Mouse (Mus musculus): Measurements from ENCODE around the gene Serpinb6e. TPM values are rescaled to one million over a fixed set of nuclear protein-coding genes. Genes with fewer than 3 reads are reported as not detected.

Serpinb6e gene
- 0.09 and 0.25 TPM in 2 replicates for polyA plus RNA-seq (2012; rRNA removed)

DNA sequence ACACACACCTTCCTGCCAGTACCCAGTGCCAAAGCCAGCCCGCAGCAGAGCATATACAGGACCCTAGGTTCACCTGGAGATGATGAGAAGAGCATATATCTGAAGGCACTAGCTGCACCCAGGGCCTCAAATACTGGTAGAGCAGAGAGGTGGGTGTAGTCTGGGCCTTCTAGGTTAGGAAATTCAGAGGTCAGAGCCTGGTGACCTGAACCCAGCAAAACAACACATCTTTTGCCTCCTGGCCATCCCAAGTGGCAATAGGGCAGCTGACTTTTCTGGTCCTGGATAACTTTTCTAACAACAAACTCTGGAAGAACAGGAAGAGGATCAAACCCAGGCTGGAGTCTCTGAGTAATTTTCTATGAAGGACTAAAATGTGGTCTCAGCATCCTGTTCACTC lies at the start of gene Serpinb6e:
Serpinb6e (minus strand) TSS at position 101 of the 400 bp plus-strand sequence.
- no peak for DNase-seq (ENCODE audit: low read depth)
- no peak for TF ChIP-seq CTCF (IDR thresholded peaks at IDR 0.05; ENCODE audit: borderline replicate concordance, extremely low read depth, insufficient read depth, insufficient read length)
- no peak for TF ChIP-seq POLR2A (IDR thresholded peaks at IDR 0.05; ENCODE audit: borderline replicate concordance, extremely low read depth, insufficient read depth, insufficient read length, poor library complexity, severe bottlenecking)

GRCm38 (mm10) chr13:33830751-33831150 lies 12.5 kb downstream of the Serpinb6e start:
- no peak for DNase-seq (ENCODE audit: low read depth)
- TF ChIP-seq POLR2A (IDR thresholded peaks at IDR 0.05; ENCODE audit: borderline replicate concordance, extremely low read depth, insufficient read depth, insufficient read length, poor library complexity, severe bottlenecking) (no peak), CTCF (IDR thresholded peaks at IDR 0.05; ENCODE audit: borderline replicate concordance, extremely low read depth, insufficient read depth, insufficient read length) (no peak)

- no peak for DNase-seq (ENCODE audit: low read depth)
- TF ChIP-seq POLR2A (IDR thresholded peaks at IDR 0.05; ENCODE audit: borderline replicate concordance, extremely low read depth, insufficient read depth, insufficient read length, poor library complexity, severe bottlenecking) (no peak), CTCF (IDR thresholded peaks at IDR 0.05; ENCODE audit: borderline replicate concordance, extremely low read depth, insufficient read depth, insufficient read length) (no peak)
Observed at GRCm38 (mm10) chr13:33823421-33823820, 19.8 kb downstream of the Serpinb6e start.

- TF ChIP-seq CTCF (IDR thresholded peaks at IDR 0.05; ENCODE audit: borderline replicate concordance, extremely low read depth, insufficient read depth, insufficient read length): no peak
- TF ChIP-seq POLR2A (IDR thresholded peaks at IDR 0.05; ENCODE audit: borderline replicate concordance, extremely low read depth, insufficient read depth, insufficient read length, poor library complexity, severe bottlenecking): no peak
- peak; percentile 0 for DNase-seq (ENCODE audit: low read depth)
Observed at GRCm38 (mm10) chr13:33821490-33822143, 21.6 kb downstream of the Serpinb6e start.

Other genes starting within 250 kb of the Serpinb6e start
- gene Serpinb6d, start 182.0 kb downstream of the Serpinb6e start, polyA plus RNA-seq (2012; rRNA removed): not detected in 2 replicates
- 0.20 and 0.36 TPM in 2 replicates for gene Serpinb6c, start 62.3 kb upstream of the Serpinb6e start, polyA plus RNA-seq (2012; rRNA removed)
- gene Nqo2, start 121.3 kb upstream of the Serpinb6e start, polyA plus RNA-seq (2012; rRNA removed): 3.6 and 4.6 TPM in 2 replicates
- gene Ripk1, start 159.0 kb upstream of the Serpinb6e start, polyA plus RNA-seq (2012; rRNA removed): 3.1 and 4.5 TPM in 2 replicates
- 25.5 and 28.8 TPM in 2 replicates for gene Serpinb6a, start 159.4 kb upstream of the Serpinb6e start, polyA plus RNA-seq (2012; rRNA removed)
- 27.7 and 31.5 TPM in 2 replicates for gene Bphl, start 194.2 kb upstream of the Serpinb6e start, polyA plus RNA-seq (2012; rRNA removed)
- gene Tubb2a, start 234.6 kb upstream of the Serpinb6e start, polyA plus RNA-seq (2012; rRNA removed): 3,454 and 3,966 TPM in 2 replicates